Mouse (Mus musculus): ENCODE data around the gene Ift27.

Gene Ift27

DNA sequence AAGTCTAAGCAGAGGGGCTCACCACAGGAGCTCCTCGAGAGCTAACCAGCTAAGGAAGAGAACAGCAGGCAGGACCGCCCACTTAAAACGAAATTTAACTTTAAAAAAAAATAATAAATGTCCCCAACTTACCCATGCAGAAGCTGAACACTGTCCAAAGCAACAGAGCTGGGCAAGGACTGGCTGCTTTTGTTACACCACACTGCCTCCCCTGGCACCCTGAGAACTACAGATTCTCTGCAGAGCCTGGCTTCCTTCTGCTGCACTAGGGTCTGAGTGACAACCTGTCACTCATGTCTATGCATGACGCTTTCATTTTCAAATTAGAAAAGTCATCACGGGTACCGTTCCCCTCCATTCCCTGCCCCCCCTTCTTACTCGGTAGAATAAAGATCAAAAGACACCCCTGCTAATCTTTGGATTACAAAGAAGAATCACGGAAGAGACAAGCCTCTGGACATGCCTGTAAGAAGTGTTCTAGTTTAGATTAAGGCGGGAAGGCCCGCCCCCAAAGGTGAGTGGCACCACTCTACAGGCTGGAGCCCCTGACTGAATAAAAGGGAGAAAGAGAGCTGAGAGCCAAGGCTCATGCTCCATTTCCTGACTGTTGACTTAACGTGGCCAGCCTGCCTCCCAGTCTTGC lies 1.5 kb downstream of the Ift27 start:
- DNase-seq (ENCODE audit: low read depth): no peak

DNA sequence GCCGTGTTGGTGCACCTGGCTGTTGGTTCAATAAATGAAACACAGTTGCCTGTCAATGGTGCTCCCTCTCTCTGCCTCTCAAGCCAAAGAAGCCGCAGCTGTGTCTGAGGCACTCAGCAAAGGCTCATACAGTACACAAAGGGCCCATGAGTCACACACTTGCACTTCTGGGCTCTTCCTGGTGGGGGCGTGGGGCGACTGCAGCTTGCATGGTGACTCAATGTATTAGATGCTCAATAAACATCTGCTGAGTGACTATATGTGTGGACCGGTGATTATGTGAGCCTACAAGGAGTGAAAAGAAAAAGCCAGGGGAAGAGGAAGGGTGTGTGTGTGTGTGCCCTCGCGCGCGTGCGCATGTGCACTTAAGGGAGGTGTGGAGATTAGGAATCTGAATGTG lies 2.3 kb downstream of the Ift27 start:
- no peak for DNase-seq (ENCODE audit: low read depth)

DNA sequence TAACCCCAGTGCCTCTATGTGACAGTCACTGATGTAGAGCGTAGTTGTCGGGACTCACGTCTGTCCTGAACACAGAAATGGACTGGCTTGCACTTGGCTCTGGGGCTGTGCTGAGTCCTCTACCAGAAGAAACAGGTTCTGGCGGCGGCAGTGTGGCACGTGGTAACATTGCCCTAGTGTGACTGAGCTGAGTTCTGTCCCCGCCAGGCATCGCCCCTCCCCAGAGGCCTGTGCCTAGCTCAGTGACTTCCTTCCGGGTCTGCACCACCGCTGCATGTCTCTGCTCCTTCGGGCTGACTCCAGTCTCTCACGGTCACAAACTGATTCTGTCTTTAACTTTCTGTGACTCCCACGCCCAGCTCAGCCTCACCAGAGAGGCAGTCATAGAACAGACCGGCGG lies 3.2 kb downstream of the Ift27 start:
- no peak for DNase-seq (ENCODE audit: low read depth)

DNA sequence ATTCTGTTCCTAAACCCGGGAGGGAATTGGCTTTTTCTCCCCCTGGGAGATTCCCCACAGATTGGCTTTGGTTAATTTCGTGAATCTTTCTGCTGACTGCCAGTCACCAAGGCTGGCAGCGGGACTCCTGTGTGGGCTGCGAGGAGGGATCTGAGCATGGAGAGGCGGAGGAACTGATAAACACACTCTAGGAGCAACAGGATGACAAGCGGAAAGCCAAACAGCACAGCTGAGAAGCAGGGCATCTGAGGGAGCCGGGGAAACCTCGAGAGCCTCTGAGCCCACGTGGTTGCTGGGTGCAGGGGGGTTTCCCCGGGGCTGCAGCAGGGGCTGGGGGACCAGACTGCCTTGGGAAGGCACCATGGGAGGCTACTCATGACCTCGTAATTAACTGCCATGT lies 4.3 kb downstream of the Ift27 start:
- DNase-seq (ENCODE audit: low read depth): no peak

DNA sequence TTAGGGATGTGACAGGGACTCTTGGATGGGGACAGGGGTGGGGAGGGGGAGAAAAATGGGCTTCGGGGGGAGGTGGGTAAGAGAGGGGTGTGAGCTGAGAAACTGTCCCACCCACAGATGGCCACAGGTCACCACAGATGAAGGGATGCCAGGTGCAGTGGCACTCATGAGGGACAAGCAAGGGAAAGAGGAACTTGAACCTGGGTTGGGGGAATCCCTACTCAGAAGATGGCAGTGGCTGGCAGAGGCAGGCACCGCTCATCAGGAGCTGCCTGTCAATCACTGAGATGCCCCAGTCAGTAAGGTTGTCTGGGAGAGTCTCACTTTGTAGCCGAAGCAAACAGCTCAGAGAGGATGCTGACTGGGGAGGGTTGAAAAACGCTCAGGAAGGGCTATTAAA lies 8.6 kb downstream of the Ift27 start:
- DNase-seq (ENCODE audit: low read depth): no peak

DNA sequence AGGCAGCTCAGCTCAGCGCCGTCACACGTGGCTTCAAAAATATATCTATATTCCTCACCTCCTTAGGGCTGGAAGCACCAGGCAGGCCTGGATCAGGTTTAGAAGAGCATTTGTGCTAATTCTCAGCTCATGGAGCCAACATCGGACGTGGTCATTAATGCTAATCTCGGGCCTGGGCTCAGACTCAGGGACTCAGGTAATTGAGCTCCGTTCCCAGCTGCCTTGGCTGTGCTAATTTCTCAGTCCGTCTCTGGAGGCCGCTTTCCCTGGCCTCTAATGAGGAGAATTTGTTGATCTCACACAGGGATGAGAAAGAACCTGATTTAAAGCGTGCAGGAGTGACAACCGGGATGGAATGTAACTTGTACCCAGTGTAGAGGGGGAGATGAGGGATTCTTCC lies 9.4 kb downstream of the Ift27 start:
- no peak for DNase-seq (ENCODE audit: low read depth)

DNA sequence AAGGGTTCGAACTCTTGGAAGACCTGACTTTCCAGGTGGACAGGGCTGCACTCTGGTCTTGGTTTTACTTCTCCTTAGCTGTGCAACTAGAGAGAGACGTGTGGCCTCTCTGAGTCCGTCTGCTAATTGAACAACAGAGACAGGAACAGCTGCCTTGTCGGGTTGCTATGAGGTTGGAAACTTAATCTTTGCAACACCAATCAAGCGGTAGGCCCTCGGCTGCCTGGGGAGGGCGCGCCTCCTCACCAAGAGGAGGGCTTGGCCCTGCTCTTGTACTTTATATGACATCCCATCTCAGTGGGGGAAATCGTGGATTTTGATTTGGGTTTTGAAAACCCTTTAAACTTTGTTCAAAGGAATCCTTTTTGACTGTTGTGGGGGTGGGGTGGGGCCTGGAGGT lies 12.0 kb downstream of the Ift27 start:
- no peak for DNase-seq (ENCODE audit: low read depth)

- no peak for DNase-seq (ENCODE audit: low read depth)
These were observed 15.6 kb downstream of the Ift27 start for GRCm38 (mm10) chr15:78158335-78158734.

GRCm38 (mm10) chr15:78157824-78158223 lies 16.1 kb downstream of the Ift27 start:
- no peak for DNase-seq (ENCODE audit: low read depth)

DNA sequence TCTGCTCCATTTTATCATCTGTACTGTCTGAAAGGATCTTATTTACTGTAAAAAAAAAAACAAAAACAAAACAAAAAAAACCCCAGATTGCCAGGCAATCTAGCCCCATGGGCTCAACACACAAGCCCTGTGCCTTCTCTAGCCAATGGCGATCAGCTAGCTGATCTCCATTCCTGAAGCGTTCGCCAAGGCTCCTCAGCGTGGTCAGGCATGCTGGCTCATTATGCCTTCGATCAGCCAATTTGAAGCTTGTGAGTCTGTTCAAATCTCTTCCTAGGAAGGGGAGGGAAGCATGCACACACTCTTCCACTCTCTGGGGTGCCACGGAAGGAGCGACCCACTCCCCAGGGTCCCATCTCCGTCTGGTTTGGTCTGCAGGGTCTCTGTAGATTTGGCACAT lies 16.6 kb downstream of the Ift27 start:
- DNase-seq (ENCODE audit: low read depth): no peak

GRCm38 (mm10) chr15:78155421-78155820 lies 18.5 kb downstream of the Ift27 start:
- DNase-seq (ENCODE audit: low read depth): no peak

DNA sequence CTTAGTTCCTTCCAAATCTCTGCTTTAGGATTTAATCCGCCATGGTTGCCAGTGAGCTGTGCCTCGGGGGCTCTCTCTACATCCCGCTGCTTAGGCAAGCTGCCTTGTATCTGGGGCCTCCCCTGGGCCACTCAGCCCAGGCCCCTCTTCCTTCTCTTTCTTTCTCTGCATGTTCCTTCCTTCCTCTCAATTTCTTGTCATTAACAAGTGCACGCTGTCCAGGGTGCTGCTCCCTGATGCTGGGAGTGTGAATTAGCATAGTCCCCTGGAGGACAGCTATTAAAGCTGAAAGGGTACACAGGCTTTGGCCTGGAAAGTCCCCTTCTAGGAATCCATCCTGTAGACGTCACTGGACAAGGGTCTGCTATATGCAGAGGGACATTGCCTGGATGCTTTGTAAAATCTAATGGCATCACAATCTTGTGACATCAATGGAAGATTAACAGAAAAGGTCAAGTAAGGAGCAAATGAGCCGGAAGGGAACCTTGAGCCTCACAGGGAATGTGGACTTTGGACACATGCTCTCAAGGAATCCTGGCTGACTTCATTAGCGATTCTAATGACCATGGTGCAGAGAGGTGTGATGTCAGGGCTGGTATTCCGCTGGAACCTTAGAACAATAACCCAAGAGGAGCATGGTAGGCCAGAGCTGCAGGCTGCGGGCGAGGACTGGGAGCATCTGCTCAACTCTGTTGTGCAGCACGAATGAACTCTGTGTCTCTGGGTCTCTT lies 20.7 kb downstream of the Ift27 start:
- DNase-seq (ENCODE audit: low read depth): no peak

GRCm38 (mm10) chr15:78148565-78148964 lies 25.3 kb downstream of the Ift27 start:
- DNase-seq (ENCODE audit: low read depth): no peak

- DNase-seq (ENCODE audit: low read depth): no peak
These were observed 33.7 kb downstream of the Ift27 start for GRCm38 (mm10) chr15:78140226-78140625.

GRCm38 (mm10) chr15:78134606-78135005 lies 39.3 kb downstream of the Ift27 start:
- no peak for DNase-seq (ENCODE audit: low read depth)

GRCm38 (mm10) chr15:78133389-78133788 lies 40.5 kb downstream of the Ift27 start:
- DNase-seq (ENCODE audit: low read depth): no peak

DNA sequence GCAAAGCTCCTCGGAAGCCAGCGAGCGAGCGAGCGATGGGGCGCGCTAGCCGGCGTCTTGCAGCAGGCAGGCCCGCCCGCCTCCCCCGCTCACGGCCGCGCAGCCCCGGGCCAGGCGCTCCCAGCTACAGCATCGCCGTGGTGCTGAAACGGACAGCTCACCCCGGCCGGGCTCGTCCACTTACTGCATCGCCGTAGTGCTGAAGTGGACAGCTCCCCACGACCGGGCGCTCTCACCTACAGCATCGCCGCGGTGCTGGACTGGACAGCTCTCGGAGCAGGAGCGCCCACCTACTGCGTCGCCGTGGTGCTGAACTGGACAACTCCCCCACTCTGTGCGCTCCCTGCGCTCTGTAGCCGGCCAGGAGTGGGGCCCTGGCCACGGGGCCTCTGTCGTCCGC lies 54.2 kb downstream of the Ift27 start, which contains the start of gene Cacng2:
Gene Cacng2 (minus strand): TSS at position 325 of the 400 bp plus-strand sequence.
- DNase-seq (ENCODE audit: low read depth): peak; percentile 67

DNA sequence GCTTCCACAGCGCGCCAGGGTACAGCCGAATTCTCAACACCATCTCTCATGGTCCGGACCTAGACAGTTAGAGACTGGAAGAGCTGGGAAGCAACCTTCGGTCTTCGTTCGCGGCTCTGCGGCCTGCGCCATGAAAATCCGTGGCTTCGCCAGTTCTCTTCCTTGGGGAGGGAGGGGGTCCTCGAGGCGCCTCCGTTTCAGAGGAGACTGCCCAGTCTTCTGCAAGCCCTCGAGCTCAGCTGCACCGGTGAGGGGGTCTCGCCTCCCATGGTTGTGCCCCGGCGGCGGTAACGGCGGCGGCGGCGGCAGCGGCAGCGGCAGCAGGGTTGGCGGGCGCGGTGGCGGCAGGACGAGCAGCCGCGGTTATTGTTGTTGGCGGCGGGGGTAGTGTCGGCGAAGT lies 54.7 kb downstream of the Ift27 start:
- no peak for DNase-seq (ENCODE audit: low read depth)

GRCm38 (mm10) chr15:78118275-78118995 lies 55.5 kb downstream of the Ift27 start:
- no peak for DNase-seq (ENCODE audit: low read depth)

DNA sequence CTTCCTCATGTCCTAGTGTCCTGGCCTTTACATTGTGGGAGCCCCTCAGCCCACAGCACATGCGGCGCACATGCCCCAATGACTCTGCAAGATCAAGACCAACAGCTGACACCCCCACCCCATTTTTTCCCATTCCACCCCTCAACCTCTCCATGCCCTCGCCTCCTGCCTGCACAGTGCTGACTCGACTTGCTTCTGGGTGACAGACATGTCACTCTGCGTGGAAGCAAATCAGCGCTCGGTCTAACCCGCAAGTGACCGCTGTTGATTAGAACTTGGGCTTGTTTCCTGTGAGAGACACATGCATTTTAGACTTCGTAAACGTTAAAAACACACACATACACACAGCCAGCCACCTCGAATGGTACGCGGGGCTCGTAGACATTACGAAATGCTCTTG lies 56.2 kb downstream of the Ift27 start:
- no peak for DNase-seq (ENCODE audit: low read depth)

DNA sequence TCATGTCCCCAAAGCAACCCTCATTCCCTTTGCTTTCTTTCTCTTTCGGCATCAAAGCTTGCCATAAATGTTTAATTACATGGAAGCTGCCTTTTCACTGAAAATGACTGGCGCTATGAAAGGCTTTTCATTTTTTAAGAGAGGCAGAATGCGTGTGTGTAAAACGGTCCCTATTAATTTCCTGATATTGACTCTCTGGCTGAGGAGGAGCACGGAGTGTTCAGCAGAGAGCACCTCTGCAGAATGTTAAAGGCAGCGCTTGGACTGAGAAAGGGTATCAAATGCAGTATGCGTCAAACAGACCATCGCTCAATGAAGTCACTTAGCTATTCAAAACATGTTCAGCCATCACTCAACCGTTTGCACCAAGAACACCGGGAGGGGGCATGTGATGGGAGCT lies 57.0 kb downstream of the Ift27 start:
- DNase-seq (ENCODE audit: low read depth): no peak

DNA sequence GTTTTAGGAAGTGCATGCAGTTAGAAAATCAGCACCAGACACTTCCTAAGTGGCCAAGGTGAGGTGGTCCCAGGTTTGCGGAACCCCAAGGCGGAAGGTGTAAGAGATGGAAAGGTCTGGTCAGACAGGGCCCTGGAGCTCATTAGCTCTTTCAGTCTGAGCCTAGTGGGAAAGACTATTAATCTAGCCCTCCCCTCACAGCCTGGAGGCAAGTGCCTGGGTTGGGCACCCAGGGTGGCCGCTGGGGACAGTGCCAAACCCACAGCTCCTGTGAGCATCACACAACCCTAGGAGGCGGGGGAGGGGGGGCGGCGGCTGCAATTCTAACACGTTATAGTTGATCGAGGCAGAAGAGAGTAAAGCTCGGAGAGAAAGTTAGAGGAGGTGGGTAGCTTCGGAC lies 57.7 kb downstream of the Ift27 start:
- no peak for DNase-seq (ENCODE audit: low read depth)

All from fibroblast of lung, adult 2 months (primary cell).